Mouse (Mus musculus): ENCODE data around the gene Klk1b16. TPM values are rescaled to one million over a fixed set of nuclear protein-coding genes. Genes with fewer than 3 reads are reported as not detected.
"Not testable (repeated sequence)": the region's sequence is repeated elsewhere in the genome, so short reads cannot be mapped to it uniquely, and the experiment has no call there.

Klk1b16 gene
- not detected in 2 replicates for polyA plus RNA-seq (2016; fragmentation: Nextera tagmentation; extraction: Ambion mirVana)

DNA sequence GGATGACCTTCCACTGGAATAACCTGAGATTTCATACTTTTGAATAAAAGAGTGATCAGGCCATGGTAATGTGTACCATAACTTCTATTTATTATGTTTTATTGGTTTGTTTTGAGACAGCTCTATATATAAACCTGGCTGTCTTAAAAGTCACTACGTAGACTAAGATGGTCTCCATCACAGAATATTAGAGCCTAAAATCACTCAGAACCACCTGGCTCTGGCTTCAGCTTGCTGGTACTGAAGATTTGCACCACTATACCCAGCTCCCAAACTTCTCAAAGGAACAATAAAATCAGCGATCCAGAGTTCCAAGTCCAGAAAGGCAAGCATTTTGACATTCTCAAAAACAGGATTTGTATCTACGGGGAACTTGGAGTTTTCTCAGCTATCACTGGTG, at the start of gene Klk1b16:
TSS of gene Klk1b16 (plus strand) at position 301 of the 400 bp plus-strand sequence.
- Histone ChIP-seq H3K9me3 (no peaks in the 10 kb centered on the region), H3K9ac (no peak within 1 kb of the TSS), H3K36me3 (replicated peaks) (no peaks in the 10 kb centered on the region), H3K4me2 (no peak within 1 kb of the TSS), H3K4me3 (replicated peaks) (no peak within 1 kb of the TSS), H3K27me3 (no peaks in the 10 kb centered on the region), H3K27ac (no peak within 1 kb of the TSS), H3K4me1 (no peaks in the 10 kb centered on the region)
- 95% methylated on average over 3 of the region's 3 CpGs for WGBS
- ATAC-seq (ENCODE audit: low FRiP score), result no peak

DNA sequence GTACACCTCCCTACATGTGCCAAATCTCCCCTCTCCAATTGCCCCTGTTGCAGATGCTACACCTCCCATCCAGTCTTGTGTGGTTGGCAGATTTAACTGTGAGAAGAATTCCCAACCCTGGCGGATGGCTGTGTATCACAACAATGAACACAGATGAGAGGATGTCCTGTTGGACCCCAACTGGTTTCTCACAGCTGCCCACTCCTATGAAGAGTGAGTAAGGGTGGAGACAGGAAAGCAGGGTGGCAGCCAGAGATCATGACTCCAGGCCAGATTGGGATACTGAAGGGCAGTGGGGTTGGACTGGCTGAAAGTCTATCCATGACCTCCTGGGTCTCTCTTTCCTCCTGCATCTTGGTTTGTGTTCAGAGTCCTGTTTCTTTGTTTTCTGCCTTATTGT, 40.5 kb upstream of the Klk1b16 start:
- no peak for ATAC-seq (ENCODE audit: low FRiP score)
- Histone ChIP-seq H3K9me3 (no peaks in the 10 kb centered on the region), H3K27ac (no peak overlapping the region), H3K36me3 (replicated peaks) (no peaks in the 10 kb centered on the region), H3K4me3 (replicated peaks) (no peak overlapping the region), H3K4me2 (no peak overlapping the region), H3K9ac (no peak overlapping the region), H3K27me3 (no peaks in the 10 kb centered on the region), H3K4me1 (no peaks in the 10 kb centered on the region)
- WGBS, result 100% methylated on average over 1 of the region's 1 CpGs

DNA sequence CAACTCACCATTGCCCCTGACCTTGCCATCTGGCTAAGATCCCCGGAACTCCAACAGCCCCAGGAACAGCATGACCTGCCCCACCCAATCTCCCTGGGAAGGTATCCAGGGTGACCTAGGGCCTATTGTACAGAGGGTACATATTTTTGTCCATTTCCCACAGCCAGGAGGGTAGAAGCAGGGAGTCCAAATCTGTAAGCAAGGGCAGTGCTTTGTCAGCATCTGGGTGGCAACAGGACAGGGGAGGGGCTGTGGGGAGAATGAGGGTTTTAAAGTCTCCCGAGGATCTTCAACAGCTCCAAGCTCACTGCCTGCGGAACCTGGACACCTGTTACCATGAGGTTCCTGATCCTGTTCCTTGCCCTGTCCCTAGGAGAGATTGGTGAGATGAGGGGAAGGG, 34.5 kb upstream of the Klk1b16 start, which contains the start of gene Klk1b21:
TSS of gene Klk1b21 (plus strand) at position 301 of the 400 bp plus-strand sequence.
- not testable (repeated sequence) for ATAC-seq (ENCODE audit: low FRiP score); H3K4me1 ChIP-seq; H3K36me3 ChIP-seq (replicated peaks); H3K9ac ChIP-seq; H3K27me3 ChIP-seq; H3K27ac ChIP-seq; H3K9me3 ChIP-seq; H3K4me2 ChIP-seq; H3K4me3 ChIP-seq (replicated peaks)
- 89% methylated on average over 3 of the region's 3 CpGs for WGBS

DNA sequence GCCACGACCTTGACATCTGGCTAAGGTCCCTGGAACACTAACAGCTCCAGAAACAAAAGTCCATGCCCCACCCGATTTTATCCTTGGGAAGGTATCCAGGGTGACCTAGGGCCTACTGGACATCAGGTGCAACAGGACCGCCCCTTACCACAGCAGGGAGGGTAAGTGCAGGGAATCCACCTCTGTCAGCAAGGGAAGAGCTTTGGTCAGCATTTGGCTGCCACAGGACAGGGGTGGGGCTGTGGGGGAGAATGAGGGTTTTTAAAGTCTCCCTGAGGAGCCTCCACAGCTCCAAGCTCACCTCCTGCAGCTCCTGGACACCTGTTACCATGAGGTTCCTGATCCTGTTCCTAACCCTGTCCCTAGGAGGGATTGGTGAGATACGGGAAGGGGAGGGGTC, 24.2 kb upstream of the Klk1b16 start, which contains the start of gene Klk1b22:
TSS of gene Klk1b22 (plus strand) at position 301 of the 400 bp plus-strand sequence.
- Histone ChIP-seq H3K36me3 (replicated peaks) (no peaks in the 10 kb centered on the region), H3K4me1 (no peaks in the 10 kb centered on the region), H3K4me2 (no peak within 1 kb of the TSS), H3K4me3 (replicated peaks) (no peak within 1 kb of the TSS), H3K27ac (no peak within 1 kb of the TSS), H3K9me3 (no peaks in the 10 kb centered on the region), H3K27me3 (no peaks in the 10 kb centered on the region), H3K9ac (no peak within 1 kb of the TSS)
- 73% methylated on average over 4 of the region's 4 CpGs for WGBS
- no peak for ATAC-seq (ENCODE audit: low FRiP score)

DNA sequence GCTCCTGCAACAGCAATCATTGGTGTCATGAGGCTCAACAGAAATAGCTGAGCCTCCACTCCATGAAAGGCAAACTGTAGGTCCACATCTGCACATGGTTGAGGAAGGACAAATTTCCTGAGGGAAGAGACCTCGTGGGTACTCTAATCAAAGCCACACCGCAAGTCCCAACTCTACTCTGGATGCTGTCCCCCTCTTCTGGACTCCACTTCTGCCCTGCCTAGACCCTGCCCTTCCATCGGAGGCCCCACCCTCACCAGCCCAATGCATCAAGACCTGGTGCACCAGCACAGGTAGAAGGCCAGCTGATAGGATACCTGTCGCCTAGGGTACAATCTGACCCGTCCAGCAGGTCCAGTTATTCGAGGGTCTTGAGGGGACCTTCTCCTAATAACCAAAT, 13.1 kb upstream of the Klk1b16 start:
- H3K4me2 ChIP-seq, result no peak overlapping the region
- H3K4me1 ChIP-seq, result no peaks in the 10 kb centered on the region
- ATAC-seq (ENCODE audit: low FRiP score), result no peak
- H3K27ac ChIP-seq, result no peak overlapping the region
- H3K27me3 ChIP-seq, result no peaks in the 10 kb centered on the region
- 93% methylated on average over 6 of the region's 6 CpGs for WGBS
- no peak overlapping the region for H3K4me3 ChIP-seq (replicated peaks)
- no peaks in the 10 kb centered on the region for H3K9me3 ChIP-seq
- no peak overlapping the region for H3K9ac ChIP-seq
- no peaks in the 10 kb centered on the region for H3K36me3 ChIP-seq (replicated peaks)

DNA sequence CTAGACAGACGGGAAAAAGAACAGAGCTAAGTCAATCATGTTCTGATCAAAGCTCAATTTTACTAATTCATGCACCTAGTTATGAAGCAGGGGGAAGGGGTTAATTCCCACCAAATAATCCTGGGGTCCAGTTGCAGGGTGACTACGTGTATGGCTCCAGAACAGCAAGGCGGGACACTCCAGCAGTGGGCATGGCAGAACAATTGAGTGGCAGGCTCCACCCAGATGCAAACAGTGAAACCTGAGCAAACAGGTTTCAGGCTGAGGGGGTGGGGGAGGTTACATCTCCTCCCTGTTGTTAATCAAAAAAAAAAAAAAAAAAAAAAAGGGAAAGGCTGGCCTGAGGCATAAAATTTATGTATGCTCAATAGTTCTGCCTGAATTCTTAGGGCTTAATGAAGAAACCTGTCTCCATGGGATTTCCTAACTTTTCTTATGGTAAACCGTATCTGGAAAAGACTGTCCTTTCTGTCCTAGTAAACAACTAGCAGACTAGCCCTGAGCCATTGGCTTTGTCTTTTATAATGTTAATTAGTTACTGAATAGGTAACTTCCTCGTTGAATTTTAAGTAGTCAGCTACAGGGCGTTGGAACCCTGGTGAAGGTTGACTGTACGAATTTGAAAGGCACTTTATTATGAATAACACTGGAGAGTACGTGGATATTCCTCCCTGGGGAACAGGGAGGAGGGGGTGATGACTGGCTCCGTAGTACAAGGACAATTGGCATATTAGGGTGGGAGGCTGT, 42.9 kb downstream of the Klk1b16 start:
- Histone ChIP-seq H3K27ac (no peak overlapping the region), H3K4me1 (no peaks in the 10 kb centered on the region), H3K9ac (no peak overlapping the region), H3K4me3 (replicated peaks) (no peak overlapping the region), H3K27me3 (no peaks in the 10 kb centered on the region), H3K4me2 (no peak overlapping the region), H3K36me3 (replicated peaks) (no peaks in the 10 kb centered on the region), H3K9me3 (no peaks in the 10 kb centered on the region; the same call in 1 of the 2 replicates)
- 27% methylated on average over 9 of the region's 9 CpGs for WGBS
- no peak for ATAC-seq (ENCODE audit: low FRiP score)

DNA sequence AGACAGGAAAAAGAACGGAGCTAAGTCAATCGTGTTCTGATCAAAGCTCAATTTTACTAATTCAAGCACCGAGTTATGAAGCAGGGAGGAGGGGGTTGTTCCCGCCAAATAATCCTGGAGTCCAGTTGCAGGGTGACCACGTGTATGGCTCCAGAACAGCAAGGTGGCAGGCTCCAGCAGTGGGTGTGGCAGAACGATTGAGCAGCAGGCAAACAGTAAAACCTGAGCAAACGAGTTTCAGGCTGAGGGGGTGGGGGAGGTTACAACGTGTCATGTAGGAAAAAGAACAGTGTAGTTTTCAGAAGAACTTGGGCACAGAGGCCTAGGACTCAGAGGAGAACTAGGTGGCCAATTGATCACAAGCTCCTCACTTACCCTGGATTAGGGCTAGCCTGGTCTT, 49.9 kb downstream of the Klk1b16 start:
- H3K36me3 ChIP-seq (replicated peaks); H3K9ac ChIP-seq; H3K27me3 ChIP-seq; H3K9me3 ChIP-seq; H3K4me1 ChIP-seq; ATAC-seq (ENCODE audit: low FRiP score); H3K4me2 ChIP-seq; H3K4me3 ChIP-seq (replicated peaks); H3K27ac ChIP-seq: not testable (repeated sequence)
- WGBS, result 70% methylated on average over 8 of the region's 8 CpGs

DNA sequence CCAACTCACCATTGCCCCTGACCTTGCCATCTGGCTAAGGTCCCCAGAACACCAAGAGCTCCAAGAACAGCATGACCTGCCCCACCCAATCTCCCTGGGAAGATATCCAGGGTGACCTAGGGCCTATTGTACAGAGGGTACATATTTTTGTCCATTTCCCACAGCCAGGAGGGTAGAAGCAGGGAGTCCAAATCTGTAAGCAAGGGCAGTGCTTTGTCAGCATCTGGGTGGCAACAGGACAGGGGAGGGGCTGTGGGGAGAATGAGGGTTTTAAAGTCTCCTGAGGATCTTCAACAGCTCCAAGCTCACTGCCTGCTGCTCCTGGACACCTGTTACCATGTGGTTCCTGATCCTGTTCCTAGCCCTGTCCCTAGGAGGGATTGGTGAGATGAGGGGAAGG, 51.4 kb downstream of the Klk1b16 start, which contains the start of gene Klk1b24:
TSS of gene Klk1b24 (plus strand) at position 301 of the 400 bp plus-strand sequence.
- H3K4me2 ChIP-seq; H3K4me3 ChIP-seq (replicated peaks); H3K27me3 ChIP-seq; H3K9me3 ChIP-seq; ATAC-seq (ENCODE audit: low FRiP score); H3K27ac ChIP-seq; H3K4me1 ChIP-seq; H3K9ac ChIP-seq; H3K36me3 ChIP-seq (replicated peaks): not testable (repeated sequence)

Other genes with a start within 250 kb of the Klk1b16 start
- gene Klk15, start 203.0 kb upstream of the Klk1b16 start, polyA plus RNA-seq (2016; fragmentation: Nextera tagmentation; extraction: Ambion mirVana), result not detected in 2 replicates
- not detected in 2 replicates for gene Klk1b8, start 186.1 kb upstream of the Klk1b16 start, polyA plus RNA-seq (2016; fragmentation: Nextera tagmentation; extraction: Ambion mirVana)
- gene Klk1b1, start 170.0 kb upstream of the Klk1b16 start, polyA plus RNA-seq (2016; fragmentation: Nextera tagmentation; extraction: Ambion mirVana), result not detected in 2 replicates
- not detected in 2 replicates for gene Klk1b9, start 160.7 kb upstream of the Klk1b16 start, polyA plus RNA-seq (2016; fragmentation: Nextera tagmentation; extraction: Ambion mirVana)
- gene Klk1b11, start 140.9 kb upstream of the Klk1b16 start, polyA plus RNA-seq (2016; fragmentation: Nextera tagmentation; extraction: Ambion mirVana), result not detected in 2 replicates
- gene Klk1b26, start 124.6 kb upstream of the Klk1b16 start, polyA plus RNA-seq (2016; fragmentation: Nextera tagmentation; extraction: Ambion mirVana), result not detected in 2 replicates
- gene Klk1b27, start 84.5 kb upstream of the Klk1b16 start, polyA plus RNA-seq (2016; fragmentation: Nextera tagmentation; extraction: Ambion mirVana), result not detected in 2 replicates
- gene Klk1b21, start 34.4 kb upstream of the Klk1b16 start, polyA plus RNA-seq (2016; fragmentation: Nextera tagmentation; extraction: Ambion mirVana), result not detected in 2 replicates
- not detected in 2 replicates for gene Klk1b22, start 24.1 kb upstream of the Klk1b16 start, polyA plus RNA-seq (2016; fragmentation: Nextera tagmentation; extraction: Ambion mirVana)
- not detected in 2 replicates for gene Klk1b24, start 51.5 kb downstream of the Klk1b16 start, polyA plus RNA-seq (2016; fragmentation: Nextera tagmentation; extraction: Ambion mirVana)
- gene Klk1b3, start 61.4 kb downstream of the Klk1b16 start, polyA plus RNA-seq (2016; fragmentation: Nextera tagmentation; extraction: Ambion mirVana), result not detected in 2 replicates
- gene Klk1b4, start 70.7 kb downstream of the Klk1b16 start, polyA plus RNA-seq (2016; fragmentation: Nextera tagmentation; extraction: Ambion mirVana), result not detected in 2 replicates
- gene Klk1b5, start 79.2 kb downstream of the Klk1b16 start, polyA plus RNA-seq (2016; fragmentation: Nextera tagmentation; extraction: Ambion mirVana), result not detected in 2 replicates
- not detected in 2 replicates for gene Klk1, start 88.6 kb downstream of the Klk1b16 start, polyA plus RNA-seq (2016; fragmentation: Nextera tagmentation; extraction: Ambion mirVana)
- gene Gm36864, start 99.4 kb downstream of the Klk1b16 start, polyA plus RNA-seq (2016; fragmentation: Nextera tagmentation; extraction: Ambion mirVana), result not detected in 2 replicates
- 1.1 and 1.3 TPM in 2 replicates for gene 1700028J19Rik, start 109.9 kb downstream of the Klk1b16 start, polyA plus RNA-seq (2016; fragmentation: Nextera tagmentation; extraction: Ambion mirVana)
- 195 and 203 TPM in 2 replicates for gene 2410002F23Rik, start 110.0 kb downstream of the Klk1b16 start, polyA plus RNA-seq (2016; fragmentation: Nextera tagmentation; extraction: Ambion mirVana)
- 0.11 and 0.17 TPM in 2 replicates for gene Acp4, start 120.6 kb downstream of the Klk1b16 start, polyA plus RNA-seq (2016; fragmentation: Nextera tagmentation; extraction: Ambion mirVana)
- not detected in 2 replicates for gene Gm15517, start 124.7 kb downstream of the Klk1b16 start, polyA plus RNA-seq (2016; fragmentation: Nextera tagmentation; extraction: Ambion mirVana)
- 2.5 and 2.9 TPM in 2 replicates for gene Clec11a, start 170.1 kb downstream of the Klk1b16 start, polyA plus RNA-seq (2016; fragmentation: Nextera tagmentation; extraction: Ambion mirVana)
- 7.7 and 8.0 TPM in 2 replicates for gene Shank1, start 173.5 kb downstream of the Klk1b16 start, polyA plus RNA-seq (2016; fragmentation: Nextera tagmentation; extraction: Ambion mirVana)
- gene Syt3, start 247.3 kb downstream of the Klk1b16 start, polyA plus RNA-seq (2016; fragmentation: Nextera tagmentation; extraction: Ambion mirVana), result 5.5 and 6.6 TPM in 2 replicates
- 0.86 and 1.5 TPM in 2 replicates for gene 1700008O03Rik, start 249.1 kb downstream of the Klk1b16 start, polyA plus RNA-seq (2016; fragmentation: Nextera tagmentation; extraction: Ambion mirVana)

All from forebrain, embryonic 12.5 days (tissue).